Mouse (Mus musculus) right cerebral cortex, adult 18-20 months (tissue): Measurements from ENCODE around the gene Sac3d1.
A peak's percentile ranks its signal among the peaks of the same experiment; 100 is the strongest.
"Not testable (repeated sequence)": the region's sequence is repeated elsewhere in the genome, so short reads cannot be mapped to it uniquely, and the experiment has no call there.

ENCODE experiments used
- DNase-seq: peaks from one replicate; pipeline ENCODE4 v3.0.0; 2022; ENCODE audit warnings: mixed read lengths

Sac3d1 gene

DNA sequence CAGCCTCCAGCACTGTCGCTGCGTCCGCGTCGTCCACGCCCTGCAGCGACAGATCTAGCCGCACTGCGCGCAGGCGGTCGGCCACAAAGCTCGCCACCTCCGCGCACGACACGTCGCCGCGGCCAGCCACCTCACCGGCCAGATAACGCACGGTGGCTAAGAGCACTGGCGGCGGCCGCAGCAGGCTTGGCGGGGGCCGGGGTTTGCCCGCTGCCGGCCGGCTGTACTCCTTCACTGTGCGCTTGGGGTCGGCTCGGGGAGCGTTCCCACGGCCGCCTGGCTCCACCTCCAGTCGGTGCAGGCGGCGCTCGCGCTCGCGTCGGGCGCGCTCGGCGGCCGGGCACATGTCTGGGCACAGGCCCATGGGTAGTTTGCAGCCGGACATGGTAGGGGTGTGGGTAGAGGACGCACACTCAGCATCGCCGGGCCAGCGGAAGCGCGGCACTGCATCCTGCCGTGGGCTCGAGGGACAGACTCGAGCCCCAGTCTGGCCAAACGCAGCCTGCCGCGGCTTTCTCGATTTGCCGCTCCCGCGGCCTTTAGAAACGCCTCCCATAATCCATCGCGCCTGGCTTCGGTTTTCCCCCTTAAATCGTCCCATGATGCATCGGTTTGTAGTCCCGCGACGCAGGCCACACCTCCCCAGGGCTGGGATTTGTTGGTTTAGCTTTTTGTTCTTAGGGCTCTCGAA lies at the start of gene Sac3d1:
Gene Sac3d1 (minus strand): TSS at position 665 of the 691 bp plus-strand sequence.
- DNase-seq: peak; percentile 92

DNA sequence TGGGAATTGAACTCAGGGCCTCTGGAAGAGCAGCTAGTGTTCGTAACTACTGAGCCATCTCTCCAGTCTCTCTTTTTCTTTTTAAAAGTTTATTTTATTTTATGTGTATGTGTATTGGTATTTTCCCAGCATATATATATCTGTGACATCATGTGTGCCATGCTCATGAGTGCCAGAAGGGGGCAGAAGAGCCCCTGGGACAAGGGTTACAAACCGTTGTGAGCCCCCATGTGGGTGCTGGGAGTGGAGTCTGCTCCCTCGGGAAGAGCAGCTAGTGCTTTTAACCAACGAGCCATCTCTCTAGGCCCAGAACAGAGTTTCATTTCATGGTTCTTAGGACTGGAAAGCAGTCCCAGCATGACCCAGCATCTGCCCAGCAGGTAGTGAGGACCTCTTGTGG lies 48.3 kb upstream of the Sac3d1 start:
- DNase-seq: no peak

DNA sequence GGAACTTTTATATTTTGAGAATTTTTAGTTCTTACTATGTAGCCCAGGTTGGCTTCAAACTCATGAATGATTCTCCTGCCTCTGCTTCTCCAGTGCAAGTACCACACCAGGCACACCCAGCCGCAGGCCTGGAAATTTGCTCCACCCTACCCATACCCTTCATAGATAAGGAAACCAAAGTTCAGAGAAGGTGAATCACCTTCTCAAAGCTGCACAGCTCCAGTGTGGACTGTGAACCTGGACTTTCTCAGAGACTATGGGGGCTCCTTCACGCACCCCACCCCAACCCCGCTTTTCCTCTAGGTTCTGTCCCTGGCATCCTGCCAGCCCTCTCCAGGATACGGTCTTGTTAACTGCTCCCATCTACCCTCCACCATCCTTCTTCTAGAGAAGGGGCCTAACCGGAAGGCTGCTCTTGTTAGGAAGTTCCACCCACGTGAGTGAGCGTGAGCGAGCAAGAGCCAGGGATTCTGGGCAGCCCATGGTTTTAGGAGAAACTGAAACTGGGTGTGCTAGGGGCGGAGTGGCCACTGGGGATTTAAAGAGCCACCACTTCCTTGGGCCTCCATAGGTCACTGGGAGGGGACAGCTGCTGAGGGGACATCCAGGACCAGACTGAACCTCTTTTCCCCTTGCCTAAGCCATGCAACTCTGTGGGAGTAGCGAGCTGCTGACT lies 45.6 kb upstream of the Sac3d1 start:
- peak; percentile 5 for DNase-seq

DNA sequence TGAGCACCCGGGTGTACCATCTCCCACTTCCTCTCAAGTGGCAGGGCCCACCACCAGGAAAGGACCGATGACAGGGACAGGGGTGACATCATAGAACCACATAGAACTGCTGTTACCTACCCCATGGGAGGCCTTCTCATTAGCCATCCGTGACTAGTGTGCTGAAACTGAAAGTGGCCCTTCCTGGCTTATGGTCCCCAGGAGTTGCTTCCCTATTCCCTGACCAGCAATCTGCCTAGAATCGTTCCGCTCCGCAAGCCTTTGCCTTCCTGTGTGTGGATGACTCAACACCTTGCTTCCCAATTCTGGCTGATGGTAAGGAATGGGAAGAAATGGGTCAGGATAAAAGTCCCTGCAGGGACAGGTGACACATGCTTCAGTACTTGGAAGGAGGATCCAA lies 38.8 kb upstream of the Sac3d1 start:
- peak; percentile 11 for DNase-seq

- DNase-seq: no peak
Measured at GRCm38 (mm10) chr19:6156372-6156771, 37.9 kb upstream of the Sac3d1 start.

GRCm38 (mm10) chr19:6155174-6155573 lies 36.7 kb upstream of the Sac3d1 start:
- DNase-seq: no peak

DNA sequence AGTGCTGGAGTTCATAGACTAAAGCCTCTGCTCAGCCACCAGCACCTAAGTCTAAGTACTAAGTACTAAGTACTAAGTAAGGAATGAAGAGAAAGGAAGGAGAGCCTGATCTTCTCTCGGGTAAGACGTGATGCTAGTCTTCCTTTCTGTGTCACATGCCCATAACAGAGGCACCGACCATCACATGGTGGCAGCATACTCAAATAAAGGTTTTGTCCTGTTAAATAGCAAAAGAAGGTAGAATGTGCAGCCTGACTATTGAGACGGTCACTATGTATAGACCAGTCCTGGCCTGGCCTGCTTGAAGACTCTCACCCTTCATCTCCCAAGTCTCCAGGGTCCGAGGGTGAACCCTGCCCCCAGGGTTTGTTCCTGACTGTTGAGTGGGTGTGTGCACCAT lies 26.4 kb upstream of the Sac3d1 start:
- DNase-seq: no peak

GRCm38 (mm10) chr19:6141394-6141749 lies 22.9 kb upstream of the Sac3d1 start, which contains the start of gene Arl2:
Arl2 (minus strand) TSS chr19:6141548.
- DNase-seq: peak; percentile 86

GRCm38 (mm10) chr19:6140678-6141393 lies 22.4 kb upstream of the Sac3d1 start, which contains the start of gene Batf2:
Batf2 (plus strand) TSS chr19:6140983.
- peak; percentile 93 for DNase-seq

DNA sequence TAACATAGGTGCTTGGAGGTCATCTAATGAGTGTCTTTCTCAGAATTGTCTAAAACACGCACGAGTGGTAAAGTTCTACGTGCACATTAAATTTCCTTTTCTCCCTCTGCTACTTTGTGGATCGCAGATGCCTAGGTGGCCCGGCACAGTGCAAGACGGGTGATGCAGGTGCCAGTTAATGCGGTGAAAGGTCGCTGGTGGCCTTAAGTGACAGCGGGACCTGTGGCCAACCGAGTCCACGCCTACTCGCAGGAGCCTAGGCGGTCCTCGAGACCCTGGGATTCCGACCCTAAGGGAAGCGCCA lies 21.9 kb upstream of the Sac3d1 start:
- DNase-seq: no peak

DNA sequence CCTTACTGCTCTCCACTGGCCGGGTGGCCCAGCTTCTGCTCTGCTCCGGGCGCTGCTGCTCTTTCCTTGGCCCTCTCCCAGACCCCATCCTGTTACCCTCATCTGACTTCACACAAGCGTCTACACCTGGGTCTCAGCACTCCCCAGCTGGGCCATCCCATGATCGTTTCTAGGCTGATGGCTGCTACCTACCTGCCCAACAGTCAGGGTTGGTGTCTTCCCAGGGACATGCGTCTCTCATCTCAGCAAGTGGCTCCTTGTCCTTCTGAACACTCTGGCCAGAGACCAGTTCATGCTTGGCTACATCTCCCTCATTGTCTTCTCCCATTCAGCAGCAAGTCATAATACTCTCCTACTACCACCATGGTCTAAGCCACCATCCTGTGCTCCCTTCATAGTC lies 21.3 kb upstream of the Sac3d1 start:
- no peak for DNase-seq

DNA sequence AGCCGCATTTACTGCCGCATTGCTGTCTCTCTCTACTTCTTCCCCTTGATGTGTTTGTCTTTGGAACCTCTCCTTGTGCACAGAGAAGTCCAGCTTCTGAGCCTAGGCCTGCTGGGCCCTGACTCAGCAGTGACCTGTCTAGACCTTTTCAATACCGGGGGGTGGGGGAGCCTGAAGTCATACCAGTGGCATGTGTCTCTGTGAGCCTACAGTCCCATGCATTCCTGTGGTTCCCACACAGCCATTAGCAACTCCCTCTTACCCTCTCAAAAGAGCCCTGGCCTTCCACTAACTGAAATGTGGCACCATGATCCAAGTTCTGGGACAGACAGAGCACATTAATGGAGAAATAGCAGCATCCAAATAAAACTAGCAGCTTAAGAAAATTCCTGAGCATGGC lies 17.9 kb upstream of the Sac3d1 start:
- DNase-seq: no peak

DNA sequence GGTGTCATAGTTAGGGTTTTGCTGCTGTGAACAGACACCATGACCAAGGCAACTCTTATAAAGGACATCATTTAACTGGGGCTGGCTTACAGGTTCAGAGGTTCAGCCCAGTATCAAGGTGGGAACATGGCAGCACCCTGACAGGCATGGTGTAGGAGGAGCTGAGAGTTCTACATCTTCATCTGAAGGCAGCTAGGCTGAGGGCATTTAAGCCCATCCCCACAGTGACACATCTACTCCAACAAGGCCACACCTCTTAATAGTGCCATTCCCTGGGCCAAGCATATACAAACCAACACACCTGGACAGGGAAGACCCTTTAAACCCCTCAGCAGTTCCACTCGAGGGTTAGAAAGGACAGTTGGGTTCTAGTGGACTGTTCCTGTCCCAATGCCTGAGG lies 14.7 kb upstream of the Sac3d1 start:
- DNase-seq: not testable (repeated sequence)

DNA sequence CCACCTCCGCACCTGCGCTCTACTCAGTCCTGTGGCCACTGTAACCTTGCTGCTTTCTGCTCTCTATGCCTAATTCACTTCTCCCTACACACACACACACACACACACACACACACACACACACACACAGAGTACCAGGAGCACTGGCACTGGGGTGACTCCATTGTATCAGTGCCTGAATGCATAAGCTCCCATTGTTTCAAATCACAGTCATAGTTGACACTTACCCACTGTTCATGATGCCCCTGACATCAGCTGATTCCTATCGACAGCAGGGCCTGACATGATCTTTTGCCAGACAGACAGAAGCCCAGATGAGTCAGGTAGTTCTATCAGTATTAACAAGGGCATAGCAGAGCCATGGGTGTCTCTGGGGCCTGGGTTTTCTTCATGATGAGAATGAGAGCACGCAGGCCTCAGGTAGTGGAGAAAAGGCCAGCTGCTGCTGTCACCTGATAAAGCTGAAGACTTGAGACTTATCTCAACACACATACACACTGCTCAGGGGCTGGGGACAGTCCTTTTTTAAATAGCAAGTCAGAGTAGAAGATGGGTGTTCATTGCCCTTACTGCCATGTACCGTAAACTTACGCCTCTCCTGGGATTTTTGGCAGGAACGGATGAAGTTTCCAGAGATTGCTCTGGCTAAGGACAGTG lies 13.8 kb upstream of the Sac3d1 start:
- no peak for DNase-seq

- DNase-seq: not testable (repeated sequence)
Measured at GRCm38 (mm10) chr19:6130414-6131128, 12.1 kb upstream of the Sac3d1 start.

GRCm38 (mm10) chr19:6127760-6128341 lies 9.4 kb upstream of the Sac3d1 start, which contains the start of gene Snx15:
Snx15 (minus strand) TSS chr19:6128304.
- peak; percentile 97 for DNase-seq

- no peak for DNase-seq
Measured at GRCm38 (mm10) chr19:6126789-6127580, 8.5 kb upstream of the Sac3d1 start.

DNA sequence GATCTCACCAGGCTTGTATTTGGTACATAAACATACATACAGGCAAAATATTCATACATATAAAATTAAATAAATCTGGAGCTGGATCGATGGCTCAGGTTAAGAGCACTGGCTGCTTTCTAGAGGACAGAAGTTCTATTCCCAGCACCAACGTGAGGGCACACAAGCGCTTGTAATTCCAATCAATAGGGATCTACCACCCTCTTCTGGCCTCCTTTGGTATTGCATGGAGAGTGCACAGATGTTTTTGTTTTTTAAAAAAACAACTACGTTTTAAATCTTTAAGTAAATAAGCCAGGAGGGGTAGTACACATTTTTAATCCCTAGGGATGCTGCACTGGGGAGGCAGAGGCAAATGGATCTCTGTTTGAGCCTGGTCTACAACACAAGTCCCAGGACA lies 7.8 kb upstream of the Sac3d1 start:
- no peak for DNase-seq

DNA sequence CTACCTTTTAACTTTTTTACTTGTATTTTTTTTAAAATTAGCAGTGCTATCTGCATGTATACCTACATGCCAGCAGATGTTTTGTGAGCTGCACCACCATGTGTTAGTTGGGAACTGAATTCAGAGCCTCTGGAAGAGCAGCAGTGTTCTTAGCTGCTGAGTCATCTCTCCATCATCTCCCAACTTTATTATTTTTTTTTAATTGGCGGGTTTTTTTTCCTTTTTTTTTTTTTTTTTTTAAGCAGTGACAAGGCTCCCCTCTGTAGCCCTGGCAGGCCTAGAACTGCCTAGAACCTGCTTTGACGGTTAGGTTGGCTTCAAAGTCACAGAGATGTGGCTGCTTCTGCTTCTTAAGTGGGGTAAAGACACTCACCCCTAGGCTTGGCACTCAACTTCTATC lies 6.4 kb upstream of the Sac3d1 start:
- no peak for DNase-seq

- DNase-seq: no peak
Measured at GRCm38 (mm10) chr19:6123330-6123729, 4.9 kb upstream of the Sac3d1 start.

DNA sequence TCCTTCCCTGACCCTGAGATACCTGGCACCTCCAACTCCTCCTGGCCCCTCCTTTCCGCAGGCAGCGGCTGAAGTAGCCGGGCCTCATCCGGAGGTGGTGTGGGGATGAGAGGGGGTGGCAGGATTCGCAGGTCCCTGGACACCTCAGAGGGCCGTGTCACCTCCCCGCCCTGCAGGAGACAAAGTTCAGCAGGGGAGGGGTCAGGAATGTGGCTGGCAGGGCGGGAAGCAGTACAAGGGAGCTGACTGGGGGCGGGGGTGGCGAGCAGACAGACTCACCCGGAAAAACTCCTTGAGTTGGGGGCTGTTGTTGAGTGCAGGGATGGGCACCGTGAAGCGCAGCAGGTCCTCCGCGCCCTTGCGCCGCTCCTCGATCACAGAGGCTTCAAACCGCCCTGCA lies 3.3 kb upstream of the Sac3d1 start:
- DNase-seq: no peak
